Mouse (Mus musculus) layer of hippocampus, adult 11-12 months (tissue): ENCODE measurements at regions not wholly inside any gene's neighbourhood (a gene's known extent, or its start where the extent isn't known, plus 50 kb on each side); places are given as distances from the start of the nearest gene placed in this dataset.
A peak's percentile ranks its signal among the peaks of the same experiment; 100 is the strongest.

Experiments
- DNase-seq: peaks from one replicate; pipeline ENCODE4 v3.0.0; 2022; ENCODE audit warnings: low spot score

- DNase-seq = peak; percentile 45
Observed at GRCm38 (mm10) chr8:35237279-35237678, 528.3 kb upstream of the Gm19410 start.

GRCm38 (mm10) chr8:35240884-35241283 lies 524.7 kb upstream of the Gm19410 start:
- no peak for DNase-seq

GRCm38 (mm10) chr8:35243555-35243954 lies 522.0 kb upstream of the Gm19410 start:
- no peak for DNase-seq

GRCm38 (mm10) chr8:35249747-35250375 lies 515.7 kb upstream of the Gm19410 start:
- no peak for DNase-seq

- no peak for DNase-seq
Observed at GRCm38 (mm10) chr8:35250641-35251040, 514.9 kb upstream of the Gm19410 start.

GRCm38 (mm10) chr8:35253946-35254345 lies 511.6 kb upstream of the Gm19410 start:
- DNase-seq = no peak

- no peak for DNase-seq
Observed at GRCm38 (mm10) chr8:35255327-35255726, 510.3 kb upstream of the Gm19410 start.

GRCm38 (mm10) chr8:35256958-35257357 lies 508.6 kb upstream of the Gm19410 start:
- no peak for DNase-seq

GRCm38 (mm10) chr8:35268221-35268620 lies 497.4 kb upstream of the Gm19410 start:
- DNase-seq = no peak

GRCm38 (mm10) chr8:35268986-35269385 lies 496.6 kb upstream of the Gm19410 start:
- no peak for DNase-seq

- no peak for DNase-seq
Observed at GRCm38 (mm10) chr8:35275972-35276371, 489.6 kb upstream of the Gm19410 start.

GRCm38 (mm10) chr8:35276460-35276859 lies 489.1 kb upstream of the Gm19410 start:
- no peak for DNase-seq

GRCm38 (mm10) chr8:35278946-35279345 lies 486.6 kb upstream of the Gm19410 start:
- no peak for DNase-seq

- no peak for DNase-seq
Observed at GRCm38 (mm10) chr8:35280741-35281140, 484.8 kb upstream of the Gm19410 start.

GRCm38 (mm10) chr8:35283366-35283765 lies 482.2 kb upstream of the Gm19410 start:
- DNase-seq = peak; percentile 30

- DNase-seq = no peak
Observed at GRCm38 (mm10) chr8:35289018-35289417, 476.6 kb upstream of the Gm19410 start.

GRCm38 (mm10) chr8:35289967-35290366 lies 475.6 kb upstream of the Gm19410 start:
- no peak for DNase-seq

GRCm38 (mm10) chr8:35293437-35294126 lies 472.0 kb upstream of the Gm19410 start:
- DNase-seq = no peak

- no peak for DNase-seq
Observed at GRCm38 (mm10) chr8:35296936-35297335, 468.7 kb upstream of the Gm19410 start.

- DNase-seq = no peak
Observed at GRCm38 (mm10) chr8:35299088-35299487, 466.5 kb upstream of the Gm19410 start.

GRCm38 (mm10) chr8:35300359-35300758 lies 465.2 kb upstream of the Gm19410 start:
- no peak for DNase-seq

GRCm38 (mm10) chr8:35300881-35301521 lies 464.6 kb upstream of the Gm19410 start:
- peak; percentile 49 for DNase-seq

- DNase-seq = no peak
Observed at GRCm38 (mm10) chr8:35302856-35303255, 462.7 kb upstream of the Gm19410 start.
